Mouse (Mus musculus) testis, adult 2 months (tissue): ENCODE data around the gene Sumf1. TPM values are rescaled to one million over a fixed set of nuclear protein-coding genes. Genes with fewer than 3 reads are reported as not detected.

Experiments used
- H3K27ac ChIP-seq: fragments of 200-500 bp; 2 replicates; pipeline ENCODE4 v1.5.1; 2012; ENCODE audit warnings: low read depth, low read length; ENCODE audit not compliant: control insufficient read depth, insufficient read depth
- H3K27me3 ChIP-seq: fragments of 200-500 bp; 2 replicates; pipeline ENCODE4 v1.6.1; 2012; ENCODE audit warnings: mild to moderate bottlenecking, low read length, moderate library complexity; ENCODE audit not compliant: control insufficient read depth, insufficient read depth
- H3K36me3 ChIP-seq: fragments of 200-500 bp; 2 replicates; pipeline ENCODE4 v1.6.1; 2012; ENCODE audit warnings: mild to moderate bottlenecking, low read length; ENCODE audit not compliant: control insufficient read depth, insufficient read depth
- H3K4me1 ChIP-seq: fragments of 200-500 bp; 2 replicates; pipeline ENCODE4 v1.6.1; 2012; ENCODE audit warnings: low read length; ENCODE audit not compliant: control insufficient read depth, insufficient read depth
- H3K4me3 ChIP-seq: fragments of 200-500 bp; 2 replicates; pipeline ENCODE4 v1.5.1; 2012; ENCODE audit warnings: low read depth, mild to moderate bottlenecking, low read length, moderate library complexity, mixed read lengths; ENCODE audit not compliant: control insufficient read depth
- CTCF ChIP-seq: fragments of 200-500 bp; IDR thresholded peaks from 2 replicates; pipeline ENCODE4 v1.5.1; 2012; ENCODE audit warnings: low read depth, mild to moderate bottlenecking, inconsistent platforms, low read length, moderate library complexity; ENCODE audit not compliant: control insufficient read depth, insufficient read depth, insufficient replicate concordance
- POLR2A ChIP-seq: fragments of 200-500 bp; IDR thresholded peaks from 2 replicates; pipeline ENCODE4 v1.6.1; 2012; ENCODE audit warnings: low read depth, mild to moderate bottlenecking, inconsistent platforms, low read length, moderate library complexity; ENCODE audit not compliant: control insufficient read depth
- polyA plus RNA-seq: library from polyadenylated mRNA; depleted of rRNA; stranded (reverse); fragments of >200 nt; gene quantifications from 2 replicates; pipeline ENCODE4 v1.2.3, GENCODE M21; 2012

Gene Sumf1
- polyA plus RNA-seq, 1 experiment, result 9.2 TPM

- H3K4me1 ChIP-seq, result no peaks in the 10 kb centered on the region
- H3K4me3 ChIP-seq, result no peak overlapping the region
- H3K27ac ChIP-seq, result no peak overlapping the region
- H3K36me3 ChIP-seq, result no peaks in the 10 kb centered on the region
- H3K27me3 ChIP-seq, result no peaks in the 10 kb centered on the region
- no peak for TF ChIP-seq CTCF
Observed at GRCm38 (mm10) chr6:108091296-108091695, 94.1 kb downstream of the Sumf1 start.

GRCm38 (mm10) chr6:108075857-108076256, 109.5 kb downstream of the Sumf1 start:
- Histone ChIP-seq H3K4me1 (no peaks in the 10 kb centered on the region), H3K27ac (no peak overlapping the region), H3K27me3 (no peaks in the 10 kb centered on the region), H3K36me3 (no peaks in the 10 kb centered on the region), H3K4me3 (no peak overlapping the region)
- TF ChIP-seq CTCF (no peak), POLR2A (no peak)

GRCm38 (mm10) chr6:108074624-108075023, 110.8 kb downstream of the Sumf1 start:
- no peaks in the 10 kb centered on the region for H3K4me1 ChIP-seq
- H3K4me3 ChIP-seq, result no peak overlapping the region
- no peak overlapping the region for H3K27ac ChIP-seq
- H3K27me3 ChIP-seq, result no peaks in the 10 kb centered on the region
- no peak for TF ChIP-seq POLR2A
- H3K36me3 ChIP-seq, result no peaks in the 10 kb centered on the region

GRCm38 (mm10) chr6:108073931-108074330, 111.5 kb downstream of the Sumf1 start:
- H3K4me3 ChIP-seq, result no peak overlapping the region
- H3K27me3 ChIP-seq, result no peaks in the 10 kb centered on the region
- H3K27ac ChIP-seq, result no peak overlapping the region
- TF ChIP-seq CTCF, result no peak
- TF ChIP-seq POLR2A, result no peak
- H3K4me1 ChIP-seq, result no peaks in the 10 kb centered on the region
- no peaks in the 10 kb centered on the region for H3K36me3 ChIP-seq

- H3K27me3 ChIP-seq, result no peaks in the 10 kb centered on the region
- no peak for TF ChIP-seq POLR2A
- no peak for TF ChIP-seq CTCF
- no peaks in the 10 kb centered on the region for H3K4me1 ChIP-seq
- H3K36me3 ChIP-seq, result no peaks in the 10 kb centered on the region
- H3K4me3 ChIP-seq, result no peak overlapping the region
- H3K27ac ChIP-seq, result no peak overlapping the region
Observed at GRCm38 (mm10) chr6:108073071-108073470, 112.3 kb downstream of the Sumf1 start.

GRCm38 (mm10) chr6:108070947-108071346, 114.4 kb downstream of the Sumf1 start:
- Histone ChIP-seq H3K27ac (no peak overlapping the region), H3K36me3 (no peaks in the 10 kb centered on the region), H3K4me1 (no peaks in the 10 kb centered on the region), H3K4me3 (no peak overlapping the region), H3K27me3 (no peaks in the 10 kb centered on the region)
- no peak for TF ChIP-seq POLR2A
- no peak for TF ChIP-seq CTCF

GRCm38 (mm10) chr6:108065583-108065982, 119.8 kb downstream of the Sumf1 start:
- Histone ChIP-seq H3K36me3 (no peaks in the 10 kb centered on the region), H3K27ac (peak overlapping the region; percentile 74), H3K27me3 (no peaks in the 10 kb centered on the region), H3K4me3 (peak overlapping the region; percentile 96), H3K4me1 (peaks cover 7% of the 10 kb centered on the region; the same call in 1 of the 2 replicates)
- TF ChIP-seq POLR2A, result no peak
- TF ChIP-seq CTCF, result no peak

- Histone ChIP-seq H3K27ac (peak within 1 kb of the TSS; percentile 92), H3K4me1 (peaks cover 7% of the 10 kb centered on the region; the same call in 1 of the 2 replicates), H3K27me3 (no peaks in the 10 kb centered on the region), H3K4me3 (peak within 1 kb of the TSS; percentile 96), H3K36me3 (no peaks in the 10 kb centered on the region)
- TF ChIP-seq POLR2A, result peak; percentile 37; the same call in 1 of the 2 replicates
- no peak for TF ChIP-seq CTCF
Observed at GRCm38 (mm10) chr6:108064918-108065526, 120.4 kb downstream of the Sumf1 start, which contains the start of gene Setmar. Gene Setmar (plus strand): TSS chr6:108065045.
